Mouse (Mus musculus) hindbrain, embryonic 15.5 days (tissue): Measurements from ENCODE around the gene Tbl2. TPM values are rescaled to one million over a fixed set of nuclear protein-coding genes. Genes with fewer than 3 reads are reported as not detected.
A peak's percentile ranks its signal among the peaks of the same experiment; 100 is the strongest.

Experiments
- ATAC-seq: fragments of 200-750 bp; cut with Nextera tagmentation; 2 replicates; pipeline ENCODE4 v1.8.0; 2017; ENCODE audit warnings: low read depth, moderate number of reproducible peaks, moderate TSS enrichment; ENCODE audit not compliant: low FRiP score
- H3K27ac ChIP-seq: fragments of 300-500 bp; sonication (generic); replicated peaks from 2 replicates; pipeline ENCODE4 v1.5.1; 2015; ENCODE audit warnings: mild to moderate bottlenecking, inconsistent platforms
- H3K27me3 ChIP-seq: fragments of 300-500 bp; sonication (generic); 2 replicates; pipeline ENCODE4 v1.6.1; 2015; ENCODE audit warnings: control low read depth, inconsistent platforms
- H3K36me3 ChIP-seq: fragments of 300-500 bp; sonication (generic); 2 replicates; pipeline ENCODE4 v1.6.1; 2015; ENCODE audit warnings: control low read depth, inconsistent platforms
- H3K4me1 ChIP-seq: fragments of 300-500 bp; sonication (generic); replicated peaks from 2 replicates; pipeline ENCODE4 v1.6.1; 2015; ENCODE audit warnings: control low read depth, inconsistent platforms
- H3K4me2 ChIP-seq: fragments of 300-500 bp; sonication (generic); 2 replicates; pipeline ENCODE4 v1.6.1; 2015; ENCODE audit warnings: moderate library complexity, mild to moderate bottlenecking, inconsistent platforms
- H3K4me3 ChIP-seq: fragments of 300-500 bp; sonication (generic); 2 replicates; pipeline ENCODE4 v1.5.1; 2015; ENCODE audit warnings: mild to moderate bottlenecking, inconsistent platforms
- H3K9ac ChIP-seq: fragments of 300-500 bp; sonication (generic); 2 replicates; pipeline ENCODE4 v1.6.1; 2015; ENCODE audit warnings: inconsistent platforms
- H3K9me3 ChIP-seq: fragments of 300-500 bp; sonication (generic); 2 replicates; pipeline ENCODE4 v1.6.1; 2016; ENCODE audit warnings: control low read depth, inconsistent platforms
- WGBS: fragments of 180-500 bp; shearing (Covaris S2); methylation state at CpG from one replicate; pipeline ENCODE4 v1.1.7; 2015; 5-methylcytosine and 5-hydroxymethylcytosine counted together
- polyA plus RNA-seq: library from polyadenylated mRNA; unstranded; fragments of >200 nt; fragmentation: Nextera tagmentation; extraction: Ambion mirVana; gene quantifications from 2 replicates; pipeline ENCODE4 v1.2.1, GENCODE M21; 2015

The Tbl2 gene
- polyA plus RNA-seq, 1 experiment from 2014 or later, result 13.9 TPM

GRCm38 (mm10) chr5:135120753-135121152 lies 28.7 kb upstream of the Tbl2 start:
- H3K9ac ChIP-seq, result no peak overlapping the region
- WGBS, result 70% methylated on average over 4 of the region's 4 CpGs

GRCm38 (mm10) chr5:135126121-135126520 lies 23.3 kb upstream of the Tbl2 start:
- WGBS, result 64% methylated on average over 6 of the region's 6 CpGs
- no peak overlapping the region for H3K4me2 ChIP-seq
- ATAC-seq, result no peak

More at GRCm38 (mm10) chr5:135120753-135121152, 28.7 kb upstream of the Tbl2 start:
- no peak for ATAC-seq
- no peaks in the 10 kb centered on the region for H3K4me1 ChIP-seq
- no peaks in the 10 kb centered on the region for H3K9me3 ChIP-seq
- no peaks in the 10 kb centered on the region for H3K27me3 ChIP-seq
- no peak overlapping the region for H3K4me3 ChIP-seq
- no peak overlapping the region for H3K4me2 ChIP-seq
- H3K36me3 ChIP-seq, result no peaks in the 10 kb centered on the region
- H3K27ac ChIP-seq, result no peak overlapping the region

GRCm38 (mm10) chr5:135127669-135128068 lies 21.8 kb upstream of the Tbl2 start:
- H3K9ac ChIP-seq, result no peak overlapping the region
- peaks cover 8% of the 10 kb centered on the region for H3K27me3 ChIP-seq
- no peaks in the 10 kb centered on the region for H3K36me3 ChIP-seq
- H3K4me3 ChIP-seq, result no peak overlapping the region
- WGBS, result 75% methylated on average over 6 of the region's 6 CpGs
- no peak overlapping the region for H3K4me2 ChIP-seq
- no peak for ATAC-seq
- no peaks in the 10 kb centered on the region for H3K4me1 ChIP-seq
- no peaks in the 10 kb centered on the region for H3K9me3 ChIP-seq
- no peak overlapping the region for H3K27ac ChIP-seq

More at GRCm38 (mm10) chr5:135126121-135126520, 23.3 kb upstream of the Tbl2 start:
- Histone ChIP-seq H3K27me3 (no peaks in the 10 kb centered on the region), H3K36me3 (no peaks in the 10 kb centered on the region), H3K9ac (no peak overlapping the region), H3K27ac (no peak overlapping the region), H3K4me1 (no peaks in the 10 kb centered on the region), H3K9me3 (no peaks in the 10 kb centered on the region), H3K4me3 (no peak overlapping the region)

GRCm38 (mm10) chr5:135129747-135130146 lies 19.7 kb upstream of the Tbl2 start:
- H3K4me3 ChIP-seq, result no peak overlapping the region
- no peak overlapping the region for H3K4me2 ChIP-seq
- H3K9ac ChIP-seq, result no peak overlapping the region
- peaks cover 8% of the 10 kb centered on the region for H3K4me1 ChIP-seq
- WGBS, result 84% methylated on average over 4 of the region's 4 CpGs
- peaks cover 27% of the 10 kb centered on the region for H3K27me3 ChIP-seq
- no peak overlapping the region for H3K27ac ChIP-seq
- H3K9me3 ChIP-seq, result no peaks in the 10 kb centered on the region
- no peak for ATAC-seq
- H3K36me3 ChIP-seq, result no peaks in the 10 kb centered on the region

- Histone ChIP-seq H3K9ac (0 out of 2 replicates have a peak overlapping the region, but pooled peaks have one; percentile 4), H3K4me1 (peaks cover 8% of the 10 kb centered on the region), H3K4me2 (peak overlapping the region; percentile 59), H3K36me3 (no peaks in the 10 kb centered on the region), H3K27me3 (peaks cover 32% of the 10 kb centered on the region), H3K27ac (no peak overlapping the region), H3K4me3 (peak overlapping the region; percentile 32), H3K9me3 (no peaks in the 10 kb centered on the region)
- WGBS, result 5% methylated on average over 26 of the region's 26 CpGs
- ATAC-seq, result peak; percentile 45; the same call in 1 of the 2 replicates
Observed at GRCm38 (mm10) chr5:135133736-135134405, 15.6 kb upstream of the Tbl2 start.

GRCm38 (mm10) chr5:135134534-135134933 lies 14.9 kb upstream of the Tbl2 start:
- Histone ChIP-seq H3K36me3 (no peaks in the 10 kb centered on the region), H3K27ac (no peak overlapping the region), H3K9me3 (no peaks in the 10 kb centered on the region), H3K4me2 (peak overlapping the region; percentile 59), H3K27me3 (peaks cover 32% of the 10 kb centered on the region), H3K9ac (no peak overlapping the region), H3K4me1 (peaks cover 8% of the 10 kb centered on the region), H3K4me3 (peak overlapping the region; percentile 32)
- 5% methylated on average over 8 of the region's 8 CpGs for WGBS
- no peak for ATAC-seq

GRCm38 (mm10) chr5:135139881-135140280 lies 9.6 kb upstream of the Tbl2 start:
- no peak for ATAC-seq

GRCm38 (mm10) chr5:135144469-135144868 lies 5.0 kb upstream of the Tbl2 start:
- H3K4me1 ChIP-seq, result 0 out of 2 replicates have a peak, but pooled peaks cover 9% of the 10 kb centered on the region
- H3K9me3 ChIP-seq, result no peaks in the 10 kb centered on the region
- no peak overlapping the region for H3K4me2 ChIP-seq
- WGBS, result 69% methylated on average over 4 of the region's 4 CpGs
- no peak overlapping the region for H3K9ac ChIP-seq
- no peak for ATAC-seq
- H3K27me3 ChIP-seq, result no peaks in the 10 kb centered on the region
- H3K4me3 ChIP-seq, result no peak overlapping the region
- H3K27ac ChIP-seq, result no peak overlapping the region
- H3K36me3 ChIP-seq, result no peaks in the 10 kb centered on the region

More at GRCm38 (mm10) chr5:135139881-135140280, 9.6 kb upstream of the Tbl2 start:
- WGBS, result 75% methylated on average over 2 of the region's 2 CpGs
- H3K4me2 ChIP-seq, result no peak overlapping the region
- no peak overlapping the region for H3K9ac ChIP-seq
- no peak overlapping the region for H3K4me3 ChIP-seq
- no peaks in the 10 kb centered on the region for H3K36me3 ChIP-seq
- no peaks in the 10 kb centered on the region for H3K9me3 ChIP-seq
- no peak overlapping the region for H3K27ac ChIP-seq
- H3K27me3 ChIP-seq, result peaks cover 4% of the 10 kb centered on the region
- no peaks in the 10 kb centered on the region for H3K4me1 ChIP-seq

GRCm38 (mm10) chr5:135145532-135145931 lies 3.9 kb upstream of the Tbl2 start:
- Histone ChIP-seq H3K4me2 (no peak overlapping the region), H3K36me3 (no peaks in the 10 kb centered on the region), H3K4me1 (peaks cover 15% of the 10 kb centered on the region; the same call in 1 of the 2 replicates), H3K9ac (no peak overlapping the region), H3K9me3 (no peaks in the 10 kb centered on the region), H3K27ac (no peak overlapping the region), H3K4me3 (no peak overlapping the region), H3K27me3 (no peaks in the 10 kb centered on the region)
- whole genome bisulfite sequencing, result 88% methylated on average over 3 of the region's 3 CpGs
- no peak for ATAC-seq

GRCm38 (mm10) chr5:135145955-135146354 lies 3.5 kb upstream of the Tbl2 start:
- no peak overlapping the region for H3K4me3 ChIP-seq
- H3K9ac ChIP-seq, result no peak overlapping the region
- no peak overlapping the region for H3K27ac ChIP-seq
- no peaks in the 10 kb centered on the region for H3K36me3 ChIP-seq
- H3K4me1 ChIP-seq, result peaks cover 16% of the 10 kb centered on the region; the same call in 1 of the 2 replicates
- no peaks in the 10 kb centered on the region for H3K27me3 ChIP-seq
- no peaks in the 10 kb centered on the region for H3K9me3 ChIP-seq
- no peak overlapping the region for H3K4me2 ChIP-seq
- no peak for ATAC-seq

GRCm38 (mm10) chr5:135148715-135149052 lies 773 bp upstream of the Tbl2 start:
- Histone ChIP-seq H3K27me3 (no peaks in the 10 kb centered on the region), H3K4me2 (peak overlapping the region; percentile 69), H3K9me3 (no peaks in the 10 kb centered on the region), H3K4me1 (peaks cover 16% of the 10 kb centered on the region; the same call in 1 of the 2 replicates), H3K27ac (peak overlapping the region; percentile 83), H3K36me3 (peaks cover 5% of the 10 kb centered on the region; the same call in 1 of the 2 replicates), H3K9ac (peak overlapping the region; percentile 65), H3K4me3 (peak overlapping the region; percentile 79)
- ATAC-seq, result no peak
- WGBS, result under 1% methylated on average over 13 of the region's 13 CpGs

GRCm38 (mm10) chr5:135149820-135150178 lies 342 bp downstream of the Tbl2 start:
- Histone ChIP-seq H3K27me3 (no peaks in the 10 kb centered on the region), H3K9ac (peak overlapping the region; percentile 65), H3K4me2 (peak overlapping the region; percentile 69), H3K36me3 (peaks cover 5% of the 10 kb centered on the region; the same call in 1 of the 2 replicates), H3K27ac (peak overlapping the region; percentile 83), H3K9me3 (no peaks in the 10 kb centered on the region), H3K4me1 (peaks cover 16% of the 10 kb centered on the region; the same call in 1 of the 2 replicates), H3K4me3 (peak overlapping the region; percentile 79)
- no peak for ATAC-seq
- WGBS, result 0% methylated on average over 22 of the region's 23 CpGs
